Mouse (Mus musculus) Patski (cell line): Measurements from ENCODE around the gene Pgd. TPM values are rescaled to one million over a fixed set of nuclear protein-coding genes. Genes with fewer than 3 reads are reported as not detected.

ENCODE experiments used
- ATAC-seq: fragments of 100-300 bp; one replicate; pipeline ENCODE4 v1.8.0; 2021
- CTCF ChIA-PET: fragments of 350-600 bp; sonication (Branson Sonifier 250); formaldehyde crosslinking; loops from one replicate; lab custom pipeline; 2022; ENCODE audit warnings: inconsistent platforms; lab: Charles Lee
- POLR2A ChIA-PET: fragments of 350-600 bp; sonication (Branson Sonifier 250); formaldehyde crosslinking; loops from one replicate; lab custom pipeline; 2022; ENCODE audit warnings: antibody characterized with exemption, inconsistent platforms; lab: Charles Lee
- DNase-seq: peaks from one replicate; pipeline ENCODE4 v3.0.0-alpha.2; 2011; ENCODE audit warnings: low read depth, low spot score
- H3K27me3 ChIP-seq: fragments of 371-371 bp; one replicate; pipeline ENCODE4 v1.5.1; 2021
- CTCF ChIP-seq: fragments of 100-300 bp; IDR thresholded peaks from one replicate; pipeline ENCODE4 v1.5.1; 2021
- in situ Hi-C: fragments of 300-500 bp; cut with MboI; formaldehyde crosslinking; loops from 3 replicates; pipeline ENCODE4 v1.11.1; 2018; ENCODE audit warnings: low pct_unique_long_range_greater_than_20kb, mixed read lengths
- polyA plus RNA-seq: library from polyadenylated mRNA; unstranded; gene quantifications from one replicate; pipeline ENCODE4 v1.2.3, GENCODE M21; 2021

Pgd gene
- polyA plus RNA-seq, 1 experiment from 2014 or later = 110 TPM

DNA sequence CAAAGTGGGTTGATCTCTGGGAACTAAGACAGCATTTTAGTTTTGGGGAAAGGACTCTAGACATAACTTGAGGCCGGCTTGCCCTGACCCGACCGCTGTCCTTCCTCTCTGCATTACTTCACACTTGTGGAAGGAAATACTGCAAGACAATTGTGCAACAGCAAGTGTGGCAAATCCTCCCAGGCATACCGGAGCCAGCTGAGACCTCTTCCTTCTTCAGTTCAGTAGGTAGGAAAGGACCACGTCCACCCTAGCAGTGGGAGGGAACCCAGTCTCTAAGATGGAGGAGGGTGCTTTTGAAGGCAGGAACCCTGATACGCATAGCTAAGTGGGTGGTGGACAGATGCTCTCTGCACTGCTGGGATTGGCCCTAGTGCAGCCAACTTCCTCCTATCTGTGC, 10.9 kb downstream of the Pgd start:
- in situ Hi-C loops = no loop called here
- no peaks in the 10 kb centered on the region for H3K27me3 ChIP-seq
- DNase-seq (no peak), ATAC-seq (no peak)
- no peak for TF ChIP-seq CTCF
- POLR2A ChIA-PET = no interaction called here
- CTCF ChIA-PET = interaction anchor here (1.8 kb wide), 1 partner anchor 11 kb away, joined by 6 read pairs; no protein-coding TSS in a partner anchor

DNA sequence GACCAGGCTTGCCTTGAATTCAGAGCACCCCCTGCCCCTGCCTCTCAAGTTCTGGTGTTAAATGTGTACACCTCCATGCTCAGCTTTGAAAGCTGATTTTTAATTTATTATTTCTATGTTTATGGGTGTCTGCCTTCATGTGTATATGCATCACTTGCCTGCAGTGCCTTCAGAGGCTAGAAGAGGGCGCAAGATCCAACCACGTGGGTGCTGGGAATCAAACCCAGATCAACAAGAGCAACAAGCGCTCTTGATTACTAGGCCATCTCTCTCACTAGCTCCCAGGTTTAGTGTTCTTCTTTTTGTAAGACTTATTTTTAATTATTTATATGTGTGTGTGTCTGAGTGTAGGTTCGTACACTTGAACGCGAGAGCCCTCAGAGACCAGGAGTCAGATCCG, 11.7 kb downstream of the Pgd start:
- CTCF ChIA-PET = interaction anchor here (1.1 to 1.8 kb wide), 3 partner anchors 11 to 153 kb away, joined by 3 to 6 read pairs (median 3); partner anchors contain the start of gene Kif1b
- ATAC-seq = no peak
- DNase-seq = no peak
- in situ Hi-C loops = no loop called here
- H3K27me3 ChIP-seq = no peaks in the 10 kb centered on the region
- POLR2A ChIA-PET = interaction anchor here (0.6 kb wide), 1 partner anchor 10 kb away, joined by 3 read pairs; no protein-coding TSS in a partner anchor
- no peak for TF ChIP-seq CTCF

DNA sequence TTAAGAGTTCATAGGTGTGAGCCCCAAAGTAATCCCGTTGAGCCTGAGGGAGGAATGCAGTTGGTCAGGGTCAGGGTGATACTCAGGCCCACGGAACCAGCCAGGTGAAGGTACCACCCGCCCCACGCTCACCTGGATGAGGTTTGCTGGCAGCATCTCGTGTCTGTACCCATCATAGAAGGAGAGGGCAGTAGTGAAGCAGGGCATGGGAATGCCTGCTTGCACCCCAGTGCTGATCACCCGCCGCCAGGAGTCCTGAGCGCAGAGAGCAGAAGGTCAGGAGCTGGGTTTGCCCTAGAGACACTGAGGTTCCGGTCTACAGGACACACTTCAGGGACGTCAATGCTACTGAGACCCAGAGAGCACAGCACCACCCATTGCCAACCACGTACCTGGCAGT, 15.8 kb downstream of the Pgd start:
- ATAC-seq (no peak), DNase-seq (no peak)
- no peaks in the 10 kb centered on the region for H3K27me3 ChIP-seq
- CTCF ChIA-PET = no interaction called here
- POLR2A ChIA-PET = no interaction called here
- in situ Hi-C loops = no loop called here
- TF ChIP-seq CTCF = no peak

- H3K27me3 ChIP-seq = no peaks in the 10 kb centered on the region
- in situ Hi-C loops = no loop called here
- DNase-seq = no peak
- ATAC-seq = no peak
- no peak for TF ChIP-seq CTCF
- ChIA-PET POLR2A (no interaction called here), CTCF (no interaction called here)
Measured at GRCm38 (mm10) chr4:149150256-149150655, 16.3 kb downstream of the Pgd start.

- ChIA-PET CTCF (no interaction called here), POLR2A (no interaction called here)
- H3K27me3 ChIP-seq = no peaks in the 10 kb centered on the region
- TF ChIP-seq CTCF = no peak
- DNase-seq (no peak), ATAC-seq (no peak)
- in situ Hi-C loops = loop anchor here (10.0 kb wide), 2 partner anchors 395 to 455 kb away; no protein-coding TSS in a partner anchor
Measured at GRCm38 (mm10) chr4:149149611-149150010, 17.0 kb downstream of the Pgd start.

GRCm38 (mm10) chr4:149149196-149149595, 17.4 kb downstream of the Pgd start:
- ChIA-PET POLR2A (no interaction called here), CTCF (no interaction called here)
- no peak for TF ChIP-seq CTCF
- DNase-seq (no peak), ATAC-seq (no peak)
- in situ Hi-C loops = loop anchor here (10.0 kb wide), 2 partner anchors 396 to 456 kb away; no protein-coding TSS in a partner anchor
- H3K27me3 ChIP-seq = no peaks in the 10 kb centered on the region

DNA sequence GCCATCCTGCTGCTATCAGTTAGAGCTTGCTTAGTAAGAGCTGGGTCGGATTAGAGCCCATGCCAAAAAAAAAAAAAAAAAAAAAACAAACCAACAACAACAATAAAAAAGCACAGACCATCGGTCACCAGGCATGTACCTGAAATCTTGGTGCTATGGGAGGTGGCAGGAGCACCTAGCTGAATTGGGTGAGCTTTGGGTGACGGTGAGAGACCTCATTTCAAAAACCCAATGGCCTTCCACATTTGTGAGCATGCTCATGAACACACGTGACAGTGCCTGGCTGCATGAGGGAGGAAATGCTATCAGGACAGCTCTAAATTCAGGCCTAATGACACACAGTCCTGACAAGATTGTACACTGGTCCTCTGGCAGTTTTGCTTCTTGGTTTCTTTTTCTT, 18.5 kb downstream of the Pgd start:
- POLR2A ChIA-PET = no interaction called here
- no peaks in the 10 kb centered on the region for H3K27me3 ChIP-seq
- in situ Hi-C loops = loop anchor here (10.0 kb wide), 2 partner anchors 397 to 457 kb away; no protein-coding TSS in a partner anchor
- CTCF ChIA-PET = interaction anchor here (1.2 kb wide), 1 partner anchor 35 kb away, joined by 4 read pairs; no protein-coding TSS in a partner anchor
- ATAC-seq (no peak), DNase-seq (no peak)
- TF ChIP-seq CTCF = no peak

DNA sequence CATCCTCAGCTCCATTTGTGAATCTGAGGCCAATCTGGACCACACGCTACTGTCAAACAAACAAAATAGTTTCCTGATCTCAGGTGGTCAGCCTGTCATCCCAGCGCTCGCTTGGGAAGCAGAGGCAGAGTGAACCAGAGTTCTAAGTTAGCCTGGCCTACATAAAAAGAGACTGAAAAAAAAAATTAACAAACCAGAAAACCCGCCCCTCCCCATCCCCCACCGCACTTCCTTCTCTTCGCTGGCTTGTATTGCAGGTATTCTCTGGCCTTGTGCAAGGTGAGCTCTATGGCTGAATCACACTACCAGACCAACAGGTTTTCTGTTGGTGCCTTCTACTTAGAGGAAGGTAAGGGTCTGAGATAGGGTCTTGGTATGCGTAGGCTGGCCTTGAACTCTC, 19.0 kb downstream of the Pgd start:
- CTCF ChIA-PET = interaction anchor here (1.2 kb wide), 1 partner anchor 35 kb away, joined by 4 read pairs; no protein-coding TSS in a partner anchor
- POLR2A ChIA-PET = no interaction called here
- no peak for ATAC-seq
- TF ChIP-seq CTCF = no peak
- H3K27me3 ChIP-seq = no peaks in the 10 kb centered on the region
- in situ Hi-C loops = loop anchor here (10.0 kb wide), 2 partner anchors 397 to 457 kb away; no protein-coding TSS in a partner anchor
- no peak for DNase-seq

DNA sequence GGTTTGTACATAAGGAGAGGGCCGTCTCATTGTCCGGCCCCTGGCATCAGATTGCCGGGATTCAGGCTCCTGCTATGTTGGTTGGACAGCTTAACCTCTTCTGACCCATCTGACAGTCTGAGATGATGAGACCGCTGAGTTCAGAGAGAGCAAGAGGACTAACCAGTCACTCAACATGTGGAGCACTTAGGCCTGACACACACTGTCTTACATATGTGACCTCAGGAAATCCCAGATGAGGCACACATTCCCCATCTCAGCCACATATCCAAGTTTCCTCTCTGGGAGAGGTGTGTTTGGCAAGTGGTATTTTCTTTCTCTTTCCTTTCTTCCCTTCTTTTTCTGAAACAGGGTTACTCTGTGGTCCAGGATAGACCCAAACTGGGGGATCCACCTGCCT, 21.4 kb downstream of the Pgd start:
- ATAC-seq (no peak), DNase-seq (no peak)
- H3K27me3 ChIP-seq = no peaks in the 10 kb centered on the region
- ChIA-PET CTCF (interaction anchor here (0.6 to 1.7 kb wide), 16 partner anchors 10 to 301 kb away, joined by 3 to 9 read pairs (median 4); partner anchors contain the start of gene Kif1b), POLR2A (no interaction called here)
- in situ Hi-C loops = loop anchor here (10.0 kb wide), 2 partner anchors 400 to 460 kb away; no protein-coding TSS in a partner anchor
- TF ChIP-seq CTCF = no peak

DNA sequence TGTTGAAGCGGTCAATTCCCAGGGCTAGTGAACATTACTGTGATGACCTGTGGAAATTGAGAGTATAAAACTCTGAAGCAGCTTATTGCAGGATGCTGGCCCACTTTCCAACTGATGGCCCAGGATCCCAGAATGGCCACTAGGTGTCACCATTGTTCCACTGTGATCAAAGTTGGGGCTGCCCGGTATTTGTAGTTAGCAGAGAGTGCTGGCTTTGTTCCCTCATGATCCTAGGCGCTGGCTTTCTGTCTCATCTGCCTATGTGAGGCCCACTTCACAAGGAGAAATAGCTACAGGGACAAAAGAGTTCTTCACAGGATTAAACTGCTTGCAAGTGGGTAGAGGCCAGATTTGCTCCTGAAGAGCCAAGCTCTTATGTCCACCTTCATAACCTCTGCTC, 22.1 kb downstream of the Pgd start:
- in situ Hi-C loops = loop anchor here (10.0 kb wide), 2 partner anchors 400 to 460 kb away; no protein-coding TSS in a partner anchor
- ChIA-PET CTCF (interaction anchor here (0.6 to 1.7 kb wide), 19 partner anchors 11 to 301 kb away, joined by 3 to 9 read pairs (median 4); partner anchors contain the start of gene Kif1b), POLR2A (no interaction called here)
- no peaks in the 10 kb centered on the region for H3K27me3 ChIP-seq
- DNase-seq = no peak
- ATAC-seq = no peak
- TF ChIP-seq CTCF = peak; percentile 68

DNA sequence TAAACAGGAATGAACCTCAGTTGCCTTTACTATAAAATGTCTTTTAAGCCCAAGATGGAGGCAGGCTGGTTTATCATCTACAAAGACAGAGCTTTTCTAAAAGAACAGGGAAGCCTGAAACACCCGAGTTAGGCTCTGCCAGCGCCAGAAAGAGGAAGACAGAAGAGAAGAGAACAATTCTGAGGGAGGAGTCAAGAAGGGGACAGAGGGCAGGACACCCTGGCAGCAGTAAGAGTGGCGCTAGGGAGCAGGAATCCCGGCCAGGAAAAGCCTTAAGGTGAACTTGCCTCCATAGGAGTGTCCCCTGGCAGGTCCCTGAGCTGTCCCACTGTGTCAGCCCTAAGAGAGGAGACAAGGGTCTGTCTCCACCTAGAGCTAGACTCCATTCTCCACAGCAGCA, 23.0 kb downstream of the Pgd start:
- TF ChIP-seq CTCF = no peak
- in situ Hi-C loops = loop anchor here (10.0 kb wide), 2 partner anchors 401 to 461 kb away; no protein-coding TSS in a partner anchor
- ChIA-PET CTCF (interaction anchor here (1.2 to 1.7 kb wide), 6 partner anchors 12 to 176 kb away, joined by 4 to 9 read pairs (median 6); no protein-coding TSS in a partner anchor), POLR2A (no interaction called here)
- no peak for DNase-seq
- no peaks in the 10 kb centered on the region for H3K27me3 ChIP-seq
- ATAC-seq = no peak
